Mouse (Mus musculus) spleen, postnatal 36 days (tissue): ENCODE measurements around the gene Gnat1.

Experiments
- DNase-seq, 2 experiments: peaks; one replicate each; pipeline ENCODE4 v3.0.0; 2022; ENCODE audit warnings: low spot score in 2 of 2, mixed read lengths in 1 of 2

Gnat1 gene

GRCm38 (mm10) chr9:107675671-107676301 lies 3.7 kb downstream of the Gnat1 start:
- peak; percentile 22 to 32 for DNase-seq

GRCm38 (mm10) chr9:107674609-107675429 lies 4.7 kb downstream of the Gnat1 start:
- DNase-seq = no peak

DNA sequence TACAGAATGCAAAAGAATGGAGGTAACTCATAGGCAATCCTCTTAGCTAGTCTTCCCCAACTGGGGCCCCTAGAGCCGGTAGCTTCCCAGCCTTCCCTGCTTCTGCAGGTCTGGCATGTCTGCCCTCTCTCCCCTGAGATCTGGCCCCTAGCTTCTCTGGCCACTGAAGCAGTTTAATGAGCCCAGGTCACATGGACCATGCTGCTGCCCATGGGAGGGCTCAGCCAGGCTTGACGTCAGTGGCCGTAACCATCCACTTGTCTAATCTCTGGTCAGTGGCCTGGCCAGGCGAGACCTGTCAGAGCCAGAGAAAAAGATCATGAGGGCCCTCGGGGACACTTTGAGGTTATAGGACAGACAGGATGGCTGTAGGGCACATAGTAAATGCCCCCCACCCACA lies 9.3 kb downstream of the Gnat1 start:
- DNase-seq = no peak

DNA sequence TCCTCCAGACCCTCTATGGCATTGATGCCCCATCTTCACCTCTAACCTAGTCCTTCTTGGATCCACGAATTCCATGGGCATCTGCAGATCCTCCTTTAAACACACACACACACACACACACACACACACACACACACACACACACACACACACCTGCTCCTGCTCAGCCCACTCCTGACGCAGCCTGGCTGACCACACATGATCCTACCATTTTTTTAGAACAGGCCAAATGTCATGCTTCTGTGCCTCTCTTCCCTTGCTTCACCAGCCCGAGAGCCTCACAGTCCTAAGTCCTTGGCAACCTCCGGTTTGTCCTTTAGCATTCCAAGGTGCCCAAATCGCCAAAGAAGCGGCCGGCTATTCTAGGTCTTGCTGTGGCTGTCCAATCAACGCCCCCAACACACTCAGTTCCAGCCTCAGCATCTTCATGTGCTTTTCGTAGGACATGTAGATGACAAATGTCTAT lies 10.0 kb downstream of the Gnat1 start, which contains the start of gene Slc38a3:
Slc38a3 (minus strand) TSS at position 51 of the 466 bp plus-strand sequence.
- DNase-seq = no peak

GRCm38 (mm10) chr9:107668916-107669315 lies 10.6 kb downstream of the Gnat1 start:
- DNase-seq = no peak

- no peak for DNase-seq
These were observed 11.5 kb downstream of the Gnat1 start for GRCm38 (mm10) chr9:107668011-107668410.

GRCm38 (mm10) chr9:107667219-107667618 lies 12.3 kb downstream of the Gnat1 start:
- no peak for DNase-seq

DNA sequence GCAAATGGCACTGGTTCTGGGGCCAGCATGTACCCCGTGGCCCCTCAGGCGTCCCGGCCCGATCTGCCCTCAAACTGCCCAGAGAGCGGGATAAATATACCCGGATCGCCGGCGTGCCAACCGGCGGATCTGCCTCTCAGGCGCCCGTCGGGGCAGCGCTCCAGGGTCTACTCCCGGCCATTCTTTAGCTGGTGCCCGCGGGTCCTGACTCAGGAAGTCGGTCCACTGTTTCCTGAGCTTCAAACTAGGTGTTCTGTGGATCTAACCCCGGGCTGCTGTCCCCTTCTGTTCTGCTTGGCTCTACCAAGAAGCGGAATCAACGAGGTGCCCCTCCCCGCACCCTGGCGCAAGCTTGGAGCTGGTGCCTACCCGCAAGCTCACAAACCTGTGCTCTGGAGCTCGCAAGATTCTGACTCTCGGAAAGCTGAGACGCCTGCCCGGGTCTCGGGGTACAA lies 12.7 kb downstream of the Gnat1 start:
- DNase-seq = no peak

DNA sequence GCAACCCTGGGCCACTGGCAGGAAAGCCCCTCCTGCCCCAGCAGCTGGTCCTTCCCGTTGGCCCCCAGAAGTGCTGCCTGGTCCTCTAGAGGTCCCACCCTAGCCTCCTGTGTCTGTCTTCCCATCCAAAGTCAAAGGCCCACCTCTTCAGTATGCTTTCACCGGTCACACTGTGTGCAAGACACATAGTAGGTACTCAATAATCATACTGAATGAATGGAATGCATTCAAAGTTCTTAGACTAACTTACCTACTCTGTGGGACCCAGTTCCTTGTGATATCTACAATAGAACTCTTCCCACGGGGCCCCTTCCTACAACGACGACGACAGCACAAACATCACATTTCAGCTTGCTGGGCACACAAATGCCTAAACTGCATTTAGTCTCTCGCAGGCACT lies 14.2 kb downstream of the Gnat1 start:
- no peak for DNase-seq

DNA sequence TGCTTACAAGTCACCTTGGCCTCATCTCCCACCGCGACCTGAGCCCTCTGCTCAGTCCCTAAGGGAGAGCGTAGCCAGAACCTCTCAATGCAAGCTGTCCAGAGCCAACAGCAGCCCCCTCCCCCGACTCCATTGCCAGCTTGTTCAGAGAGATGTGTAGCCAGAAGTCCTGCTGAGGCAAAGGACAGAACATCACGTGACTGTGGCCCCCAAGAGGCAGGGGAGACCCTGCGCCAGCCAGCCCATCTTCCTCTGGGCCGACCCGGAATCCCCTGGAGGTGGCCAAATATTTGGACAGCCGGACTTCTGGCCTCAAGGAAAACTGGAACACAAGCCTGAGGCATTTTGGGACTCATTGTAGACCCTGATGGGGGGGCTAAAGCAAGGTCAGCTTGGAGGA lies 16.0 kb downstream of the Gnat1 start:
- no peak for DNase-seq

DNA sequence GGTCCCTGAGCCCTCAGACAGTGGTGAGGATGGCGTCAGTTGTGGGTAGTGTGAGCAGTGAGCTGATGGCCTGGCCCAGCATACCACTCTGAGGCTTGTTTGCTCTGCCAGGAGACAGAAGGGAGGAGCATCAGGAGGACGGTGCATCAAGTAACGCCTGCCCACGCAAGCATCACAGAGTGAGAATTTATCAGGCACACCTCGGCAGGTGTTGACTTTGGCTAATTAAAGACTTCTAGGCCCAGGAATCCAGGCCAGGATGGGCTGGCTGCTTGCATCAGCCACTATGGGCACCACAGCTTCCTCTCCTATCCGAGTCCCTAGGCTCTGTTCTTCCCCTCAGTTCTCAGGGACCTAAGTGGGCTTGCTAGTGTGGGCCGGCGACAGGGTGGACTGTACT lies 17.2 kb downstream of the Gnat1 start:
- DNase-seq = no peak

- DNase-seq = no peak
These were observed 18.7 kb downstream of the Gnat1 start for GRCm38 (mm10) chr9:107660777-107661176.

GRCm38 (mm10) chr9:107659961-107660360 lies 19.6 kb downstream of the Gnat1 start:
- DNase-seq = no peak

GRCm38 (mm10) chr9:107659551-107659950 lies 20.0 kb downstream of the Gnat1 start:
- no peak for DNase-seq

DNA sequence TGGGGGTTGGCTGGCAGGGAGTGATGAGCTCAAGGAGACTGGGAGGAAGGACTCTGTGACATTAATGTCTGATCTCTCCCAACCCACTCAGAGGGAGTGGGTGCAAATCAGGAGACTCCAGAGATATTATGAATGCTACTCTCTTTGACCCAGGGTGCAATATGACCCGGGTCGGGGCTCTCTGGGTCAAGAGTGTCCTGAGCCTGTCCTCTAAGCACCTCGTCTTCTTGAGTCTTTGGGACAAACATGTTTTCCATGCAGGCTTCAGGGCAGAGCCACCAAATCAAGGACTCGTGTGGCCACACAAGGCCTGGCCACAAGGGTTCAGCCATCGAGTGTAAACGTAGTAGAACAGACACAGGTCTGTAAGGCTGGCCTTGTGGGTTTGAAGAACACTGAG lies 21.4 kb downstream of the Gnat1 start:
- DNase-seq = no peak

DNA sequence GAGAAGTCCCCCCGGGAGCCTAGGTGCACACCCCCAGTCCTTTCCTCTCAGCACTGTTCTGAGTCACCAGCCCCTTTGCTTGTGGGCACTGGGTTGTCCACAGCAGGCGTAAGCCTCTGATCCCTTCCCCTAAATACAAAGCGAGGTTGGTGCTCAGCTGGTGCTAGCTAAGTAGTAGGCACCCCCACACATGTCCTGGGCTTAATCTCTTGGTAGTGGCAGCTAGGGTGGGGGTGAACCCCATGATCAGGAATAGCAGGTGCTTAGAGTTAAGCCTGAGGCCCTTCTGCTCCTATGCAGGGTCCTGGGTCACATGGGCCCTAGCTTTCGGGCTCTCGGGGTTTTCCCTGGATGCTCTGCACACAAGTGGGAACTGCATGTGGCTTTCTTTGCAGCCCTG lies 22.4 kb downstream of the Gnat1 start:
- DNase-seq = no peak

DNA sequence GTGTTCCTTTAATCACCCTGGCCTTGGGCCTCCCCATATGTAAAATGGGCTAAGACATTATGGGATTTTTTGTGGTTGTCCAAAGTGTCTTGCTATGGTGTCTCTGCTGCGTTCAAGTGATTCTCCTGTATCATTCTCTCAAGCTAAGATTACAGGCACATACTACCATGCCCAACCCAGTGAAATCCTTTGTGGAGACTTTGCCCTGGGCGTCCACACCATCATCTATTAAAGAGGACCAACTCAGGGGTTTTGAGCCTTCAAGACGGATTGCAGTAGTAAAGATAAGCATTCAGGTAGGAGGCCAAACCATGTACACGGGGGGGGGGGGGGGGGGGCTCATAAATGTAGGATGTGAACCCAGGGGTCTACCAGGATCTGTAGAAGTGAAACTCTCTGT lies 24.9 kb downstream of the Gnat1 start:
- no peak for DNase-seq

DNA sequence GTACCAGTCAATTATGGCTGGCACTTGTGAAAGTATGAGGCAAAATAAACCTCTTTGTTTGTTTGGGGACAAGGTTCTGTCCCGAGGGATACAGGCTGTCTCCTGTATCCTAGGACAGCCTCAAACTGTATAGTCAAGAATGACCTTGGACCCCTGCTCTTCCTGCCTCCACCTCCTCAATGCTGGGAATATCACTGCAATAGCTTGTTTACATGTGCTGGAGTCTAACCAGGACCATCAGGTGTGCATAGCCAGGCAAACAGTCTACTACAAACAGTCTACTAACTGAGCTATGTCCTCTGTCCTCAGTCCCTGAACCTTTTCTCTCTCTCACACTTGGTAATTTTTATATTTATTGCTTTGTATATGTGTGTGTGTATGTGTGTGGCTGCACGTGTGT lies 26.0 kb downstream of the Gnat1 start:
- no peak for DNase-seq

DNA sequence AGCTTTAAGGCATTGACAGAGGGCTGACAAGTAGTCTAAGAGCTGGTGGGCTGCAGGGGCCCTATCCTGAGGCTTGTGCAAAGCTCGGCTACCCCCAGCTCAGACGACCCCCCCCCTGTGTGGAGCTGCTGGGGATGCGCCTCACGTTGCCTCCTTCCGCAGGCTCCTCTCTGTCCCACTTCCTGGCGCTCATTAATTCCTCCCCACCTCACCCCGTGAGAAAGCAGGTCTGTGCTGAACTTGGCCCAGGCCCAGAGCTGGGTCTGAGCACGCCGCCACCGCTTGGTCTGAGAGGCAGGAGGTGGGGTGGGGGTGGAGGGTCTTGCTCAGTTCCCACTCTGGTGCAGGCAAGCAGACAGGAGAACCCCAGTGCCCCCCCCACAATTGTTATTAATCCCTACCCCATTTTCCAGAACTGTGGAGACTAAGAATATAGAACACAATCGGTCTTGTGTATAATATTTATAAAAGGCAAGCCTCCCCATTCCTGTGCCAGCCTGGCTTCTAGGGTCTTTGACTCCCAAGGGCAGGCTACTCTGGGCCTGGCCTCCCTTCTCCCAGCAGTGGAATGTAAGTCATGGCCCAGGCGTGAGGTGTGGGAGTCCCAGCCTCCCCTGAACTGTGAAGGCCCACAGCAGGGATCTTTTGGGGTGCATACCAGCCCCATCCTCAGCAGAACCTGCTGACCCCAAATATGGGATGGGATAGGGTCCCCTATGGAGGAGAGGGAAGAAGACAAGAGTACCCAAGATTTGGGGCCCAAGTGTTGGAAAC lies 28.6 kb downstream of the Gnat1 start:
- no peak for DNase-seq

- DNase-seq = no peak
These were observed 29.3 kb downstream of the Gnat1 start for GRCm38 (mm10) chr9:107650225-107650624.

DNA sequence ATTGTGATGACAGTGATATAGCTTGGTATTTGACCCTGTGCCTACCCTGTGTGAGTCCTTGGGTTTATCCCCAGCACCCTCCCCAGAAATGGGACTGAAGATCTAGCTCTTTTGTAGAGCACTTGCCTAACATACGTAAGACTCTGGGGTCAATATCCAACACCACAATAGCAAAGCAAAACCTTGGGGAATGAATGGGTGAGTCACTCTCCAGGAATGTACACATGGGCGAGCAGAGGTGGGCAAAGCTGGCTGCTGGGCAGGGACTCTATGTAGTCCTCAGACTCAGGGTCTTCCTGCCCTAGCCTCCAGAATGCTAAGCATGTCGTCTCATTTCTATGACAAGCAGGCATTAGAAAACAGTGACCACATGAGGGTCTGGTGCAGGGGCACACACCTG lies 30.7 kb downstream of the Gnat1 start:
- no peak for DNase-seq

GRCm38 (mm10) chr9:107646975-107647374 lies 32.5 kb downstream of the Gnat1 start:
- DNase-seq = no peak
